Mouse (Mus musculus) embryonic fibroblast, embryonic 13.5 days (primary cell): ENCODE measurements around the gene Arl3.

Experiments used
- CTCF ChIP-seq: IDR thresholded peaks from 2 replicates; pipeline ENCODE4 v1.5.1; 2011; ENCODE audit warnings: mild to moderate bottlenecking, control low read depth, low read length, moderate library complexity, borderline replicate concordance; ENCODE audit not compliant: insufficient read depth
- POLR2A ChIP-seq: IDR thresholded peaks from 2 replicates; pipeline ENCODE4 v1.6.1; 2011; ENCODE audit warnings: low read depth, mild to moderate bottlenecking, control low read depth, low read length, moderate library complexity

- TF ChIP-seq POLR2A = no peak
- TF ChIP-seq CTCF = no peak
Measured at GRCm38 (mm10) chr19:46481756-46482155, 91.2 kb downstream of the Arl3 start.
